Mouse (Mus musculus) lung, embryonic 15.5 days (tissue): ENCODE data around the gene St6gal1. TPM values are rescaled to one million over a fixed set of nuclear protein-coding genes. Genes with fewer than 3 reads are reported as not detected.

Source experiments
- ATAC-seq: fragments of 200-750 bp; cut with Nextera tagmentation; 2 replicates; pipeline ENCODE4 v1.8.0; 2017; ENCODE audit warnings: moderate number of reproducible peaks, borderline replicate concordance; ENCODE audit not compliant: low FRiP score, low TSS enrichment; ENCODE audit errors: extremely low read depth
- H3K27ac ChIP-seq: fragments of 300-500 bp; sonication (generic); 2 replicates; pipeline ENCODE4 v1.5.1; 2015; ENCODE audit warnings: moderate library complexity, mild to moderate bottlenecking, inconsistent platforms
- H3K27me3 ChIP-seq: fragments of 300-500 bp; sonication (generic); 2 replicates; pipeline ENCODE4 v1.6.1; 2015; ENCODE audit warnings: inconsistent platforms
- H3K36me3 ChIP-seq: fragments of 300-500 bp; sonication (generic); 2 replicates; pipeline ENCODE4 v1.6.1; 2015; ENCODE audit warnings: inconsistent platforms
- H3K4me1 ChIP-seq: fragments of 300-500 bp; sonication (generic); 2 replicates; pipeline ENCODE4 v1.6.1; 2015; ENCODE audit warnings: inconsistent platforms
- H3K4me2 ChIP-seq: fragments of 300-500 bp; sonication (generic); 2 replicates; pipeline ENCODE4 v1.6.1; 2015; ENCODE audit warnings: inconsistent platforms, mild to moderate bottlenecking, moderate library complexity
- H3K4me3 ChIP-seq: fragments of 300-500 bp; sonication (generic); 2 replicates; pipeline ENCODE4 v1.5.1; 2015; ENCODE audit warnings: mild to moderate bottlenecking, inconsistent platforms
- H3K9ac ChIP-seq: fragments of 300-500 bp; sonication (generic); 2 replicates; pipeline ENCODE4 v1.6.1; 2015; ENCODE audit warnings: inconsistent platforms
- H3K9me3 ChIP-seq: fragments of 300-500 bp; sonication (generic); 2 replicates; pipeline ENCODE4 v1.6.1; 2016; ENCODE audit warnings: inconsistent platforms
- WGBS: fragments of 180-500 bp; shearing (Covaris S2); methylation state at CpG from one replicate; pipeline ENCODE4 v1.1.7; 2015; 5-methylcytosine and 5-hydroxymethylcytosine counted together
- polyA plus RNA-seq: library from polyadenylated mRNA; unstranded; fragments of >200 nt; fragmentation: Nextera tagmentation; extraction: Ambion mirVana; gene quantifications from 2 replicates; pipeline ENCODE4 v1.2.1, GENCODE M21; 2015

The St6gal1 gene
- polyA plus RNA-seq, 1 experiment from 2014 or later = 52.7 TPM

DNA sequence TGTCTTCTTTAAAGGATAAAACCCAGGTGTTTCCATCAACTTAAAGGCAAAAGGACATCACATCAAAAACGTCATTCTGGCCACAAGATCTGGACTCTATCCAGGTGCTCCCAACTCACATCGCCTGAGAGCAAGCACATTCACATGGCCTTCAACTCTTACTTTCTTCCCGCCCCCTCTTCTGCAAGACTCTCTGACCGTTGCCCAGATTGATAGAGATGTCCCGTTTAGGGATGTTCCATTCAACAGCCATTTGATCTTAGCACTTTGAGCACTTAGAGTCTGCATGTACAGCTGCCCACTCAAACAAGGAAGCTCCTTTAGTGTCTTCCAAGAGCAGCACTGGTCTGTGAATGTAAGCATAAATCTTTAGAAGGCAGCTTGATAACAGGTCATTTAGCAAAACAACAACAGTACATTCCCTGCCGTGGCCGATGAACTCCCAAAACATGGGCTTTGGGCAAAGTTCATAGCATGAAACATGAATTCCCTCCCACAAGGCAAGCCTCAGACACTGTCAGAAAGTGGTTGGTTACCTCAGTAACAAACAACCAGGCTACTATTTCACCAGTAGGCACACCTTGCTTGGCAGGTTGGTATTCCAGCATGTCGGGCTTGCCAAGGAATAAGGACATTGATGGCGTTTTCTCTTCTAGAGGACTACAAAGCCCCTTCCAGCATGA is 32.8 kb upstream of the St6gal1 start:
- H3K9me3 ChIP-seq = no peaks in the 10 kb centered on the region
- 64% methylated on average over 9 of the region's 9 CpGs for WGBS

DNA sequence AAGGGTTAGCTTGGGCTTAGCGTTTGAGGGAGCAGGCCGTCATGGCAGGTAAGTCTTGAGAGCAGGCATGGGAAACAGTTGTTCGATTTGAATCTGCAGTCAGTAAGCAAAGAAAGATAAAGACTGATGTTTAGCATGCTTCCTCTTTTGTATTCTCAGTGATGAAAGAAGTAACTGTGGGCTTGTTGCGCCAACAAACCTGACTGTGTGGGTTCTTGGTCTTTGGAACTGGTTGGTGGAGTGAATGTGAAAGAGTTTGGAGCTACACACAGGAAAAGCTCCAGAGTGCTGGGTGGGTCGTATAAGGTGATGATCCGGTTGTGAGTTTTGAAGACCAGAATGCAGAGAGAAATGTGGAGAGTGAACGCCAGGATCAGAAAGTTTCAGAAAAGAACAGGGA is 28.9 kb upstream of the St6gal1 start:
- H3K4me3 ChIP-seq = no peak overlapping the region
- no peaks in the 10 kb centered on the region for H3K4me1 ChIP-seq
- WGBS = 81% methylated on average over 7 of the region's 7 CpGs
- H3K4me2 ChIP-seq = no peak overlapping the region
- no peaks in the 10 kb centered on the region for H3K36me3 ChIP-seq
- H3K27ac ChIP-seq = no peak overlapping the region
- H3K9ac ChIP-seq = no peak overlapping the region
- no peaks in the 10 kb centered on the region for H3K27me3 ChIP-seq
- no peaks in the 10 kb centered on the region for H3K9me3 ChIP-seq
- ATAC-seq = no peak

More for the DNA sequence above, 32.8 kb upstream of the St6gal1 start:
- no peak overlapping the region for H3K9ac ChIP-seq
- H3K4me2 ChIP-seq = no peak overlapping the region
- H3K4me1 ChIP-seq = no peaks in the 10 kb centered on the region
- no peaks in the 10 kb centered on the region for H3K27me3 ChIP-seq
- no peak overlapping the region for H3K4me3 ChIP-seq
- no peak overlapping the region for H3K27ac ChIP-seq
- no peak for ATAC-seq
- no peaks in the 10 kb centered on the region for H3K36me3 ChIP-seq

- Histone ChIP-seq H3K4me3 (no peak overlapping the region), H3K27ac (no peak overlapping the region), H3K4me2 (no peak overlapping the region), H3K9ac (no peak overlapping the region), H3K4me1 (no peaks in the 10 kb centered on the region), H3K9me3 (no peaks in the 10 kb centered on the region), H3K27me3 (no peaks in the 10 kb centered on the region), H3K36me3 (no peaks in the 10 kb centered on the region)
- ATAC-seq = no peak
Measured at GRCm38 (mm10) chr16:23196296-23196695, 28.2 kb upstream of the St6gal1 start.

- WGBS = 87% methylated on average over 6 of the region's 6 CpGs
- H3K27me3 ChIP-seq = no peaks in the 10 kb centered on the region
- H3K36me3 ChIP-seq = no peaks in the 10 kb centered on the region
- no peak overlapping the region for H3K9ac ChIP-seq
- no peaks in the 10 kb centered on the region for H3K9me3 ChIP-seq
- H3K4me1 ChIP-seq = no peaks in the 10 kb centered on the region
- ATAC-seq = no peak
- no peak overlapping the region for H3K4me2 ChIP-seq
- no peak overlapping the region for H3K4me3 ChIP-seq
- no peak overlapping the region for H3K27ac ChIP-seq
Measured at GRCm38 (mm10) chr16:23196791-23197190, 27.7 kb upstream of the St6gal1 start.

DNA sequence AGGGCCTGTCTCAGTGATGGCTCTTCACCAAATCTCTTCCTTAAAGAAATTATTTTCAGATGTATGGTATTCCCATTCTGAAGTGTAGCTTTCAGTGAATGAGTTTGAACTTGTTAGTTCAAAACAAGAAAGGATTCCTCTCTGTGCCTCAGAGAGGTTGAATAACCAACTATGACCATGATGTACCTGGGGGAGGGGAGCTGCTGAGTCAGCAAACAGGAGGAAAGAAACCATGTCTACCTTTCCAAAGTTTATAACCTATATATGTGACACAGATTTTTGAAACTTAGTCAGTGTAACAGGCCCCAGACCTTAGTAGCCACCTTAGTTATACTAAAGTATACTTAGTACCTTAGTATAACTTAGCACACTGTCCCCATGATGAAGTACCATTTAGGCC is 23.0 kb upstream of the St6gal1 start:
- H3K4me1 ChIP-seq = no peaks in the 10 kb centered on the region
- H3K4me2 ChIP-seq = no peak overlapping the region
- no peaks in the 10 kb centered on the region for H3K27me3 ChIP-seq
- no peaks in the 10 kb centered on the region for H3K9me3 ChIP-seq
- H3K36me3 ChIP-seq = no peaks in the 10 kb centered on the region
- H3K4me3 ChIP-seq = no peak overlapping the region
- ATAC-seq = no peak
- no peak overlapping the region for H3K9ac ChIP-seq
- H3K27ac ChIP-seq = no peak overlapping the region

DNA sequence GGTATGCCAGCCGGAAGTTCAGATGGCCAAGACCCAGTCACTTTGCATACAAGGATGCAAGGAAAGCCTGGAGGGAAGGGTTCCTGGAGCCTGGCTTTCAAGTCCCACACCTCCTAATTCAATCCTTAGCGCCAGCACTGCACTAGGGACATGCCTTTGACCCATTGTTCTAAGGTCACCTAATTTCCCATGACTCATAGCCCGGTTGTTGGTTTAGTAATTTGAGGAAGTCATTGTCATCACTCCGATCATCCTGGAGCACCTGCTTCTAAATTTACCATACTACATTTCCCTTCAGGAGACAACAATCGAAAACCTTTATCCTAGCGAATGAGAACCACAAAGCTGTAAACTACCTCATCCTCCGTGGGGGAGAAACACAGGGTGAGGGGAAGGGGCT is 10.2 kb upstream of the St6gal1 start:
- H3K36me3 ChIP-seq = no peaks in the 10 kb centered on the region
- no peak for ATAC-seq
- peaks cover 12% of the 10 kb centered on the region for H3K4me1 ChIP-seq
- no peak overlapping the region for H3K27ac ChIP-seq
- no peak overlapping the region for H3K9ac ChIP-seq
- no peaks in the 10 kb centered on the region for H3K27me3 ChIP-seq
- H3K9me3 ChIP-seq = no peaks in the 10 kb centered on the region
- H3K4me3 ChIP-seq = no peak overlapping the region
- 58% methylated on average over 7 of the region's 7 CpGs for WGBS
- H3K4me2 ChIP-seq = no peak overlapping the region

DNA sequence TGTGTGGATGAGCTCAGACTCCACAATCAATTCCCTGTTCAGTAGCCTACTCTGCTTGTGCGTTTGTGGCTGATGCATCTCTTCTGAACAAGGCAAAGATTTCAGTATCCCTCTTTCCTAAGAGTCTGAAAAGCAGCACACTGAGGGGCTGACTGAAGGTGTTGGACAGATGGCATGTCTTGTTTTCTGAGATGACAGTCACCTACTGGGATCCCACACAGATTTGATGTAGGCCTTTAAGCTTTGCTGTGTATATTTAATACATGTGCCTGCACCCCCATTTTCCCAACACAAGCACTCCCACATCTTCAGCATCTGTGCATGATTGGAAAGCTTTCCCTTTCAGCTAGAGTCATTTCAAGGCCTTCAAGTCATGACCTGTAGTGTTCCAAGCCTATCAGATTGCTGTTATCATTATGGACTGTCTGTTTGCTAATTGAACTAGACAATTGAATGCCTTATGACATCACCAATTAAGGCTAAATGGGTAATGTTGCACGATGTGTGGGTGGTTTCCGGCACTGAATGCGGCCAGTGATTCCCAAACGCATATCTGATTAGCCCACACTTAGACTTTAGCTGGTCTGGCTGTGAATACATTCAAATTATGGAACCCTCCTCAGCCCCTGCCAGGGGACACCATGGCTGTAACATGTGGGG is 9.2 kb upstream of the St6gal1 start:
- H3K27me3 ChIP-seq = no peaks in the 10 kb centered on the region
- H3K4me1 ChIP-seq = peaks cover 12% of the 10 kb centered on the region
- ATAC-seq = no peak
- no peak overlapping the region for H3K4me3 ChIP-seq
- H3K9me3 ChIP-seq = no peaks in the 10 kb centered on the region
- 88% methylated on average over 5 of the region's 5 CpGs for WGBS
- no peaks in the 10 kb centered on the region for H3K36me3 ChIP-seq
- no peak overlapping the region for H3K27ac ChIP-seq
- no peak overlapping the region for H3K4me2 ChIP-seq
- no peak overlapping the region for H3K9ac ChIP-seq

GRCm38 (mm10) chr16:23216366-23216765 is 8.2 kb upstream of the St6gal1 start:
- H3K27ac ChIP-seq = no peak overlapping the region
- H3K4me3 ChIP-seq = no peak overlapping the region

GRCm38 (mm10) chr16:23218313-23218712 is 6.2 kb upstream of the St6gal1 start:
- Histone ChIP-seq H3K9ac (no peak overlapping the region), H3K9me3 (no peaks in the 10 kb centered on the region), H3K4me3 (no peak overlapping the region), H3K36me3 (no peaks in the 10 kb centered on the region), H3K4me2 (no peak overlapping the region), H3K27me3 (no peaks in the 10 kb centered on the region), H3K4me1 (peaks cover 13% of the 10 kb centered on the region), H3K27ac (peak overlapping the region; percentile 46)
- no peak for ATAC-seq
- 20% methylated on average over 7 of the region's 7 CpGs for WGBS

More at GRCm38 (mm10) chr16:23216366-23216765, 8.2 kb upstream of the St6gal1 start:
- no peaks in the 10 kb centered on the region for H3K36me3 ChIP-seq
- no peak overlapping the region for H3K9ac ChIP-seq
- peaks cover 12% of the 10 kb centered on the region for H3K4me1 ChIP-seq
- 46% methylated on average over 9 of the region's 9 CpGs for WGBS
- no peak for ATAC-seq
- no peaks in the 10 kb centered on the region for H3K27me3 ChIP-seq
- no peaks in the 10 kb centered on the region for H3K9me3 ChIP-seq
- H3K4me2 ChIP-seq = no peak overlapping the region

GRCm38 (mm10) chr16:23223166-23223870 is 1.2 kb upstream of the St6gal1 start:
- Histone ChIP-seq H3K27me3 (no peaks in the 10 kb centered on the region), H3K4me2 (peak overlapping the region; percentile 82; the same call in 1 of the 2 replicates), H3K9ac (no peak overlapping the region), H3K36me3 (no peaks in the 10 kb centered on the region), H3K27ac (peak overlapping the region; percentile 94), H3K4me3 (0 out of 2 replicates have a peak overlapping the region, but pooled peaks have one; percentile 67), H3K9me3 (no peaks in the 10 kb centered on the region), H3K4me1 (peaks cover 32% of the 10 kb centered on the region)
- ATAC-seq = no peak
- 65% methylated on average over 12 of the region's 12 CpGs for WGBS

GRCm38 (mm10) chr16:23223871-23224469 is 570 bp upstream of the St6gal1 start:
- peak overlapping the region; percentile 67 for H3K4me3 ChIP-seq
- peak overlapping the region; percentile 94 for H3K27ac ChIP-seq
- H3K36me3 ChIP-seq = no peaks in the 10 kb centered on the region
- H3K4me2 ChIP-seq = peak overlapping the region; percentile 82
- H3K4me1 ChIP-seq = peaks cover 35% of the 10 kb centered on the region
- no peaks in the 10 kb centered on the region for H3K9me3 ChIP-seq
- H3K27me3 ChIP-seq = no peaks in the 10 kb centered on the region
- no peak for ATAC-seq
- 28% methylated on average over 12 of the region's 12 CpGs for WGBS
- peak overlapping the region; percentile 84; the same call in 1 of the 2 replicates for H3K9ac ChIP-seq
